In genomic region chr5:128488872-128489580, GRCm38 (mm10) we compare ENCODE assay signal across 30 mouse cellular contexts. TPM values are rescaled to one million over a fixed set of nuclear protein-coding genes. Genes with fewer than 3 reads are reported as not detected.
DNase-seq lines count a peak whose midpoint lies in the region; ATAC-seq and TF ChIP-seq lines count a peak whose summit lies in the region.
"Had no signal": no experiment of that assay in that cellular context is flagged by ENCODE, and none has a peak within 500 bp of the region (broad histone marks: within the 10 kb centered on the region; RNA-seq: fewer than 3 reads in every experiment).

No protein-coding gene starts in this region.

- TF ChIP-seq CTCF in layer of hippocampus, adult 2 months (conservative IDR thresholded peaks at IDR 0.05), result peak; percentile 49
- no peak for TF ChIP-seq CTCF in hindbrain, postnatal 0 days (IDR thresholded peaks at IDR 0.05; ENCODE audit: low read depth)
- no peak for TF ChIP-seq CTCF in intestine, postnatal 0 days (IDR thresholded peaks at IDR 0.05; ENCODE audit: low read depth)

- ATAC-seq in hindbrain, postnatal 0 days, result no peak
- ATAC-seq in intestine, postnatal 0 days, result no peak
- ATAC-seq: forebrain, embryonic 15.5 days; hindbrain, embryonic 16.5 days had no signal

- no peaks in the 10 kb centered on the region for H3K36me3 ChIP-seq in hindbrain, postnatal 0 days (ENCODE audit: insufficient read depth, low read length)
- no peaks in the 10 kb centered on the region for H3K36me3 ChIP-seq in intestine, postnatal 0 days (ENCODE audit: control insufficient read depth, insufficient read depth)
- H3K36me3 ChIP-seq: embryonic facial prominence, embryonic 10.5 days; embryonic facial prominence, embryonic 13.5 days; forebrain, embryonic 12.5 days; forebrain, embryonic 15.5 days; heart, embryonic 12.5 days; heart, embryonic 15.5 days; hindbrain, embryonic 10.5 days; hindbrain, embryonic 13.5 days had no signal

- no peaks in the 10 kb centered on the region for H3K27me3 ChIP-seq in hindbrain, postnatal 0 days (ENCODE audit: insufficient read depth, low read length)
- no peaks in the 10 kb centered on the region for H3K27me3 ChIP-seq in intestine, postnatal 0 days (replicated peaks; ENCODE audit: control insufficient read depth, insufficient read depth, low read length)
- H3K27me3 ChIP-seq: CH12.LX; forebrain, embryonic 15.5 days; hindbrain, embryonic 13.5 days had no signal

- no peak overlapping the region for H3K4me2 ChIP-seq in hindbrain, postnatal 0 days (ENCODE audit: low read depth, low read length)
- H3K4me2 ChIP-seq in intestine, postnatal 0 days (replicated peaks; ENCODE audit: low read depth), result no peak overlapping the region
- H3K4me2 ChIP-seq: embryonic facial prominence, embryonic 13.5 days; forebrain, embryonic 12.5 days; forebrain, embryonic 15.5 days; heart, embryonic 12.5 days; heart, embryonic 15.5 days; hindbrain, embryonic 13.5 days had no signal

- H3K4me1 ChIP-seq in hindbrain, postnatal 0 days (ENCODE audit: insufficient read depth, low read length), result no peaks in the 10 kb centered on the region
- no peaks in the 10 kb centered on the region for H3K4me1 ChIP-seq in intestine, postnatal 0 days (replicated peaks; ENCODE audit: control insufficient read depth, insufficient read depth, low read length)
- H3K4me1 ChIP-seq: embryonic facial prominence, embryonic 10.5 days; embryonic facial prominence, embryonic 13.5 days; forebrain, embryonic 12.5 days; forebrain, embryonic 15.5 days; heart, embryonic 12.5 days; heart, embryonic 15.5 days had no signal

- DNase-seq in layer of hippocampus, adult 2 months (ENCODE audit: low spot score in 2 of 2), result no peak
- no peak for DNase-seq in layer of hippocampus, postnatal 14 days (ENCODE audit: low spot score in 2 of 2)
- DNase-seq in testis, postnatal 14 days (ENCODE audit: low spot score), result peak; percentile 21
- DNase-seq in testis, postnatal 10 days (ENCODE audit: low spot score), result no peak
- peak; percentile 67 for DNase-seq in ZHBTc4 (ENCODE audit: low read depth, low spot score)
- DNase-seq in hindbrain, postnatal 0 days (ENCODE audit: low spot score), result no peak
- DNase-seq: adrenal gland, adult 2 months; adrenal gland, postnatal 14 days; B cell, adult 2 months; cerebellum, adult 11-12 months; cerebellum, adult 8-10 months; cerebellum, postnatal 10 days; cerebellum, postnatal 36 days; embryo, embryonic 11 days; gastrocnemius, postnatal 25 days; heart, adult 18-20 months; heart, postnatal 10 days; heart, postnatal 36 days had no signal

- no peak overlapping the region for H3K27ac ChIP-seq in layer of hippocampus, adult 2 months
- H3K27ac ChIP-seq in hindbrain, postnatal 0 days, result no peak overlapping the region
- H3K27ac ChIP-seq in intestine, postnatal 0 days (ENCODE audit: low read depth, low read length), result no peak overlapping the region
- H3K27ac ChIP-seq: embryonic facial prominence, embryonic 10.5 days; embryonic facial prominence, embryonic 13.5 days; forebrain, embryonic 12.5 days; forebrain, embryonic 15.5 days; heart, embryonic 15.5 days; hindbrain, embryonic 10.5 days; hindbrain, embryonic 13.5 days had no signal

- no peak overlapping the region for H3K4me3 ChIP-seq in layer of hippocampus, adult 2 months
- no peak overlapping the region for H3K4me3 ChIP-seq in hindbrain, postnatal 0 days (ENCODE audit: low read length)
- H3K4me3 ChIP-seq in intestine, postnatal 0 days (ENCODE audit: low read depth, low read length), result no peak overlapping the region
- H3K4me3 ChIP-seq: embryonic facial prominence, embryonic 10.5 days; embryonic facial prominence, embryonic 13.5 days; erythroblast, embryonic 14.5 days; forebrain, embryonic 12.5 days; forebrain, embryonic 15.5 days; heart, embryonic 12.5 days; heart, embryonic 15.5 days; hindbrain, embryonic 10.5 days; hindbrain, embryonic 13.5 days had no signal

- H3K9ac ChIP-seq in hindbrain, postnatal 0 days (replicated peaks; ENCODE audit: low read length), result no peak overlapping the region
- H3K9ac ChIP-seq in intestine, postnatal 0 days (ENCODE audit: low read depth, low read length), result no peak overlapping the region
- H3K9ac ChIP-seq: embryonic facial prominence, embryonic 13.5 days; forebrain, embryonic 12.5 days; forebrain, embryonic 15.5 days; heart, embryonic 12.5 days; heart, embryonic 15.5 days; hindbrain, embryonic 13.5 days had no signal

- H3K9me3 ChIP-seq in hindbrain, postnatal 0 days (ENCODE audit: low read length), result no peaks in the 10 kb centered on the region
- 0 out of 2 replicates have a peak, but pooled peaks cover 5% of the 10 kb centered on the region for H3K9me3 ChIP-seq in intestine, postnatal 0 days (ENCODE audit: control insufficient read depth)
- H3K9me3 ChIP-seq: forebrain, embryonic 12.5 days; forebrain, embryonic 15.5 days; heart, embryonic 15.5 days had no signal

- 85% methylated on average over 4 of the region's 4 CpGs for WGBS in hindbrain, postnatal 0 days
- 82% methylated on average over 4 of the region's 4 CpGs for WGBS in intestine, postnatal 0 days

RNA-seq across cellular contexts. Expression of gene Tmem132d, which starts 56.1 kb away (rescaled TPM):
- 10 to 100 TPM; 16.8 to 17.9 TPM for total RNA-seq in layer of hippocampus, adult 2 months (2021)
- total RNA-seq in layer of hippocampus, postnatal 14 days (2021), result 10 to 100 TPM; 14.1 to 16.7 TPM
- total RNA-seq in hindbrain, postnatal 0 days (2014; rRNA removed), result 28.9 and 42.7 TPM in 2 replicates
- 5.8 and 6.1 TPM in 2 replicates for polyA plus RNA-seq in hindbrain, postnatal 0 days (2015; fragmentation: Nextera tagmentation; extraction: Ambion mirVana)
- 0.03 TPM in 1 of 2 replicates, not detected in the other for polyA plus RNA-seq in intestine, postnatal 0 days (2015; fragmentation: Nextera tagmentation; extraction: Ambion mirVana)
- total RNA-seq: adrenal gland, postnatal 14 days; CH12.LX; heart, adult 18-20 months had no signal
- polyA plus RNA-seq: erythroblast, embryonic 14.5 days had no signal

Comparison
In these comparisons a context has a peak if more than half of its experiments do, and no peak if none do; other contexts are left out.
1. DNase-seq: peak in testis, postnatal 14 days (single experiment) and ZHBTc4 (single experiment); none in layer of hippocampus, adult 2 months (0 of 2), layer of hippocampus, postnatal 14 days (0 of 2), testis, postnatal 10 days (single experiment) and hindbrain, postnatal 0 days (single experiment).